Comparison of ENCODE assay signal across 22 mouse cellular contexts in the genomic region with DNA sequence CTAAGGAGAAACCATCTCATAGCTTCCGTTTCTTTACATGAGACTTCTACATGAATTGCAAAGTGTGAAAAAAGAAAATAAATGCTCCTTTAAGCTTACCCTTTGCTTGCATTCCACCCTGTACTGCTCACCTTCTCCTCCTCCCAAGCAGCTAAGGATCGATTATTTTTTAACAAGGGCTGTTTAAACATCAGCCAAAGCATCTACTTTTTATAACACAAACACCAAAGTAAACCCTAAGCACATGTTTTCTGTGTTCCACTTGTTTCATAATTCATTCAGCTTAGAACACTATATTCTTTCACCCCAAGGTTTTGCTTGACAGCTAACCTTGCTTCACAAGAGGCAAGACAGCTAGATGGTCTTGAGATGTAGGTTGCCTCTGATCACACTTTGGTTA.
DNase-seq lines count a peak whose midpoint lies in the region; ATAC-seq lines count a peak whose summit lies in the region.
"Had no signal": no experiment of that assay in that cellular context is flagged by ENCODE, and none has a peak within 500 bp of the region (broad histone marks: within the 10 kb centered on the region; RNA-seq: fewer than 3 reads in every experiment).

No protein-coding gene starts in this region.

- no peaks in the 10 kb centered on the region for H3K27me3 ChIP-seq in kidney, embryonic 14.5 days (ENCODE audit: control insufficient read depth, insufficient read depth, low read length)
- H3K27me3 ChIP-seq in kidney, embryonic 15.5 days: no peaks in the 10 kb centered on the region
- H3K27me3 ChIP-seq: embryonic facial prominence, embryonic 13.5 days; embryonic facial prominence, embryonic 15.5 days; forebrain, embryonic 12.5 days had no signal

- DNase-seq in kidney, adult 11 months: peak; percentile 3
- DNase-seq in kidney, adult 9 months: peak; percentile 61
- no peak for DNase-seq in kidney, adult 18-20 months
- DNase-seq in kidney, postnatal 14 days: peak; percentile 2
- DNase-seq: adrenal gland, adult 2 months; adrenal gland, postnatal 10 days; adrenal gland, postnatal 25 days; cerebellum, adult 11 months; cerebellum, adult 18-20 months; cerebellum, adult 8-10 months; cerebellum, adult 9-11 months; cerebellum, postnatal 14 days; cerebellum, postnatal 36 days; embryo, embryonic 11 days had no signal

- no peak overlapping the region for H3K9ac ChIP-seq in kidney, embryonic 14.5 days (ENCODE audit: low read depth, low read length)
- H3K9ac ChIP-seq in kidney, embryonic 15.5 days: no peak overlapping the region
- H3K9ac ChIP-seq: embryonic facial prominence, embryonic 13.5 days; embryonic facial prominence, embryonic 15.5 days; forebrain, embryonic 12.5 days had no signal

- ATAC-seq in kidney, embryonic 14.5 days (ENCODE audit: low FRiP score, low TSS enrichment): no peak
- ATAC-seq in kidney, embryonic 15.5 days (replicated peaks; ENCODE audit: low FRiP score): no peak
- ATAC-seq: forebrain, embryonic 14.5 days had no signal

- no peak overlapping the region for H3K4me2 ChIP-seq in kidney, embryonic 14.5 days (replicated peaks; ENCODE audit: low read depth, low read length)
- no peak overlapping the region for H3K4me2 ChIP-seq in kidney, embryonic 15.5 days
- H3K4me2 ChIP-seq: embryonic facial prominence, embryonic 13.5 days; embryonic facial prominence, embryonic 15.5 days; forebrain, embryonic 12.5 days had no signal

- no peaks in the 10 kb centered on the region for H3K36me3 ChIP-seq in kidney, embryonic 14.5 days (ENCODE audit: control insufficient read depth, insufficient read depth, low read length)
- H3K36me3 ChIP-seq in kidney, embryonic 15.5 days: no peaks in the 10 kb centered on the region
- H3K36me3 ChIP-seq: embryonic facial prominence, embryonic 13.5 days; embryonic facial prominence, embryonic 15.5 days; forebrain, embryonic 10.5 days; forebrain, embryonic 12.5 days had no signal

- WGBS in kidney, embryonic 14.5 days: 81% methylated on average over 2 of the region's 2 CpGs
- 87% methylated on average over 2 of the region's 2 CpGs for WGBS in kidney, embryonic 15.5 days

- H3K27ac ChIP-seq in kidney, embryonic 14.5 days (ENCODE audit: low read depth, low read length): no peak overlapping the region
- H3K27ac ChIP-seq in kidney, embryonic 15.5 days: no peak overlapping the region
- H3K27ac ChIP-seq: embryonic facial prominence, embryonic 13.5 days; embryonic facial prominence, embryonic 15.5 days; forebrain, embryonic 10.5 days; forebrain, embryonic 12.5 days had no signal

- no peaks in the 10 kb centered on the region for H3K4me1 ChIP-seq in kidney, embryonic 14.5 days (ENCODE audit: control insufficient read depth, insufficient read depth, low read length)
- no peaks in the 10 kb centered on the region for H3K4me1 ChIP-seq in kidney, embryonic 15.5 days
- H3K4me1 ChIP-seq: embryonic facial prominence, embryonic 13.5 days; embryonic facial prominence, embryonic 15.5 days; forebrain, embryonic 12.5 days had no signal

- H3K4me3 ChIP-seq in kidney, embryonic 14.5 days (ENCODE audit: low read length): no peak overlapping the region
- no peak overlapping the region for H3K4me3 ChIP-seq in kidney, embryonic 15.5 days (replicated peaks)
- H3K4me3 ChIP-seq: embryonic facial prominence, embryonic 13.5 days; embryonic facial prominence, embryonic 15.5 days; erythroblast, embryonic 14.5 days; forebrain, embryonic 10.5 days; forebrain, embryonic 12.5 days had no signal

- no peaks in the 10 kb centered on the region for H3K9me3 ChIP-seq in kidney, embryonic 14.5 days (ENCODE audit: control insufficient read depth, low read length)
- H3K9me3 ChIP-seq in kidney, embryonic 15.5 days (replicated peaks): no peaks in the 10 kb centered on the region
- H3K9me3 ChIP-seq: embryonic facial prominence, embryonic 13.5 days; embryonic facial prominence, embryonic 15.5 days; forebrain, embryonic 10.5 days; forebrain, embryonic 12.5 days had no signal
